Mouse (Mus musculus): ENCODE measurements around the gene Dtd2.

Dtd2 gene

DNA sequence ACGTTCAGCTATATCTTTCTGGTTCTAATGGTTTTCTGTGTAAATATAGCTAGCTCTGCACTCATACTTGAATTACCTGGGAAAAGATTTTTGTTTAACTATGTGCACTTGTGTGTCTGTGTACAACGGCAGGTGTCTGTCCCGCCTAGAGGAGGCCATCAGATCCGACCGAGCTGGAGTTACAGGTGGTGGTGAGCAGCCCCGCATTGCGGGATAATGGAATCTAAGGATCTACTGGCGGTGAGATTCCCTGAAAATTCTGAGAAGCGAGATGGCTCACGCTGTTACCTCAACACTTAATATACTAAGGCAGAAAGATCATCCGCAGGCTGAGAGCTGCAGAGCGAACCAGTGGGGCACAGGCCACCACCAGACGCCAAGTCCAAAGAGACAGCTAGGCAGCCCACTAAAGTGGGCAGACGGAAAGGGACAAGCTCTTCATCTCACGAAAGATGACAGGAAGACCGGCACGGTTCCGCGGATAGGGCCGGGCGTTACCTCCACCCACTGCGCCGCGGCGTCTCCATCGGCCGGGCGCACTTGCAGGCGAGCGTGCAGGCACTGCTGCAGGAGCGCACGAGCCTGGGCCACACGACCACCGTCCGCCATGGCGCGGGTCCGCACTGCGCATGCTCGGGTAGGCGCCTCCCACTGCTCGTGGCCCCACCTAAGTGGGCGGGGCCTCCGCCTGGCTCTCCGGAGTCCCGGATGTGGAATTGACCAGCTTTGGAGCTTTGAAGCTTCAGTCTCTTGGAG, at the start of gene Dtd2:
Gene Dtd2 (minus strand): TSS at position 625 of the 756 bp plus-strand sequence.
- peak; percentile 89 to 91 for DNase-seq

DNA sequence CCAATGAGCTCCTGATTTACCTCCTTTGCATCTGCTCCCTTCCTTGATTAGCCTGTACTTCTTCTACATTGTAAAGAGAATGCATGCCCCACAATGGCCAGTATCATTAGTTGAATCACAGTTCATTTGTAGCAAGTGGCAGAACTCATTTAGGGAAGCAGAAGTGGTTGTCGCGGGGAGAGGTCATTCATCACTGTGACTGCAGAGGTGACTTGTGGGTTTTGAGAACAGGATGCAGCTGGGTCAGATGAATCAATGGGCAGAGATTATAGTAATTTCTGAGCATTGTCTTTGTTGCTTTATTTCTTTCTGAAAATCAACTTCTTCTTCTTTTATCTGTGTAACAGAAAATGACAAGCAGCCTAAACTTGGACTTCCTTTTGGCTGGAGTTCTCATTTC, 43.0 kb upstream of the Dtd2 start:
- DNase-seq = no peak

DNA sequence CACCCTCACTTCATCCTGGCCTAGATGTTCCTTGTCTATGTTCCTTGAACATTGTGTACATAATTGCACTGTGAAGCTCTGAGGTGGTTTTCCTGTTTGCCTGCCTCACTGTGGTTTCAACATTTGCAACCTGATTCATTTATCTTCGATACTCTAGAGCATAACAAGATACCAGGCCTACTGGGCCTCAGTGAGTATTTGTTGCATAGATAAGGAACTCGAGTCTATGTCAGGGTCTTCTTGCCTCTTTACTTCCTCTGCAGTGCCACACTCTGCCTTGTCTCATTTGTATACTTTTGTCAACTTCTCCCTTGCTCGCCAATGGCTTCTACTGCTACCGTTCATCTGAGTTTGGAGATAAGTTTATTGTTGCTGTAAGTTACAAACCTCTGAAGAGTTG, 40.1 kb upstream of the Dtd2 start:
- no peak for DNase-seq

DNA sequence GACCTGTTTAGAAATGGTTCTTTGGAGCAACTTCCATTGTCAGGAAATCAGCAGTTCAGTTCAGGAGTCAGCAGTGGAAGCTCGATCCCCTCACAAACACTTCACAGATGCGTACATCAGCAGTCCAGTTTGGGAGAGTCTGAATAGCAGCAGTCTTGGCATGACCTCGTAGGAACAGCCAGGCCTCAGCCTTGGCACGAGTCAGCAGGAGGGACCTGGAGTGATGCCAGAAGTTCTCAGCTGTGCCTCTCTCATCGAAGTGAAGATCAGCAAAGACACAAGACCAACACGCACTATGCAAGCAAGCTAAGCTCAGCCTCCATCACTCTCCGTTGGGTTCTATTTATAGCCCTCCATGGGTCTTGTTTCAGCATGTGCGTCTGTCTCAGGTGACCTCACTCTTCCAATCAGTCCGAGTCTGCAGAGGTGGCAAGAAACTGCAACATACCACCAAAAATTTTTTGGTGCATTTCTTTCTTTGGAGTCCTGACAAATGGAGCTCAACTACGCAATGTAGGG, 36.6 kb upstream of the Dtd2 start:
- DNase-seq = peak in 1 of 2 experiments; percentile 10

DNA sequence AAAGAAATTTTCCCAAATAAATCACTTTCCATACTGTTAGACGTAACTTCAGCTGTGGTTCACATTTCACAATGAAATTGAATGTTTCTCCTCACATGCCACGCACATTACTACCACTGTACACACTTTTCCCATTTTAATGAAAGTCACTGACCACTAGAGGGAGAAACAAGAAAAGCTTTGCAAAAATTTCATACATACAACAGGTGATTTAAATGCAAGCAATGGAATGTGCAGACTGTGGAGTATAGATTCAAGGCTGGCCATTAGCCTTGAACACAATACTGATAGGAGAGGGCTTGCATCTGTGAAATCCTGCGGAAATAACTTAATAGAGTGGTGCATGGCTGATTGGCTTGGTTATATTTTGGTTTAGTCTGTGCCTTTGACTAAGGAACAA, 32.1 kb upstream of the Dtd2 start:
- peak in 1 of 2 experiments; percentile 8 for DNase-seq

DNA sequence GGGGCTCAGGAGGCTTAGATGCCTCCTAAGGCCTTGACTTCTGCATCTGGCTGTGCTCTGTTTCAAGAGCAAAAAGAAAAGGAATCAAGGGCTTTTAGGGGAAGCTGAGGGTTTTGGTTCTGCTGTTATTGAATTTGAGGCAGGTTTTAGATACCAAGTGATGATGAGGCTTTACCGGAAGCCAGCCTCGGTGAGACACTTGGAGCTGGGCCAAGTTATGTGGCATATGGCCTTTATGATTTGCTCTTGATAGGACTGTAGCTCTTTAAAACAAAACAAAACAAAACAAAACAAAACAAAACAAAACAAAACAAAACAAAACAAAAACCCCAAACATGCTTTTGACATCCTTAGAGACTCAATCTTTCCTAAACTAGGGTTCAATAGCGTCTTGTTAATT, 28.7 kb upstream of the Dtd2 start:
- no peak for DNase-seq

DNA sequence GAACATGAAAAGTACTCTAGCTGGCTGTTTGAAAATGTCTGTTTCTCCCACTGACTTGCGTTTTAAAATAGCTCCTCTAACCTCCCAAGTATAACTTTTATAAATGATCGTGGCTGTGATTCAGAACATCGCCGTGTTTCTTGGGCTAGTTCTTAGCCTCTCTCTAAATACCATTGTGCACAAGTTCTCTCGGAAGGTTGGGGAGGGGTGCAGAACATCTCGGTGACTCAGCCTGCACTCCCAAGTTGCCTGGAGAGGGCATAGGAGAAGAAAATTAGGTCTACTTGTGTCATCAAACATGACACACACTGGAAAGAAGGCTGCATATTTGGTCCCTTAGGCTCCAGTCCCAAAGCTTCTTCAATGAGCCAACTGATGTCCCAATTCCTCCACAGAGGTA, 26.0 kb upstream of the Dtd2 start:
- DNase-seq = no peak

DNA sequence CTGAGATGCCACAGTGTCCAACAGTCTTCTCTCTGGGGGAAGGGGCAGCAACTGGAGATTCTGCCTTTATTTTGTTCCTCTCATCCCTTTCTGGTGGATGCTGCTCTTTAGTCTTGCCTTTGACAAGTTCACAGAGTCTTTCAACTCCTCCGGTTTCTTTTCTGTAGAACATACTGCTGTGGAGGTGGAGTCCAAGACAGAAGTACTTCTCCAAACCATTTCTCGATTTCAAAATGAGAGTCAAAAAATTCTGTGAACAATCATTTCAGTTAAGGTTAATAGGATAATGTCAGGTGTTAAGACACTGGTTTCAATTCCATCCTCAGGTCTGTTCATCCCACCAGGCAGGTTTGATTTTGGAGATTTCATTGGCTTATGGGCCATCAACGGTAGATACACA, 21.7 kb upstream of the Dtd2 start, which contains the start of gene Gpr33:
Gene Gpr33 (minus strand): TSS at position 101 of the 400 bp plus-strand sequence.
- no peak for DNase-seq

DNA sequence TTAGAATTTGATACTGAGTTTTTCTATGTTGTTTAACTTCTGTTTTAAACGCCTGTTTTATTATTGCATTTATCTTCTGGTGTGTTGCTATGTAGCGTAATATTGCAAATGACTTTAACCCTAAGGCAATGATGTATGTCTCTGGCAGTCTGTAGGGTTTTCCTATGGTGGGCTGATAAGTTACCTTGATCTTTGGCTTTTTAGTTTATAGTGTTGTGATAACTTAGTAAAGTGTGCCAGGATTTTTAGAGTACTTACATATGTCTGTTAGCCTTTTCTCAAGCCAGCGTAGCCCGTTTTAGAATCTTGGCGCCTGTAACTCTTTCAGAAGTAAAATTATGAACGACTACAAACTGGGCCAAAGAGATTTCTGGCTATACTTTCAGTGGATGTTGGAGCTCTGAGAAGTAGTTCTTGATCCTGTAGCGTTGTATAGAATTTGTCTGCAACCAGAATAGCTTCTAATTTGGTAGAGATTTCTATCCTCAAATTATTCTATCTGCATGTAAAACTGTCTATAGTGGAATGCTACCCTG, 8.3 kb upstream of the Dtd2 start:
- DNase-seq = no peak

DNA sequence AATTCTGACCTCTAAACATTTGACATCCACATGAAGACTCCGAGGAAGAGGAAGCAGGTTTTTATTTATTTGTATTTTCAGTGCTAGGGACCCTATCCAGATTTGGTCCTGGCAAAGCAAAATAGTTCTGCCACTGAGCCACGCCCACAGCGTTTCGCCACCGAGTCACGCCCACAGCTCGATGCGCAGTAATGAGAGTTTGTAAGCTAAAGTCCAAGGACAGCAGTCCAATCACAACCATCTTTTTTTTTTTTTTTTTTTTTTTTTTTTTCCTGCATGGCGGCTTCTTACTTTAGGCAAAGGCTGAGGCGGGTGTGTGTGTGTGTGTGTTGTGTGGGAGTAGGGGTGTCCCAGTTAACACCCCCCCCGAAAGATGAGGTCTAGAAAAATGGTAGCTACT, 7.7 kb upstream of the Dtd2 start:
- no peak for DNase-seq

DNA sequence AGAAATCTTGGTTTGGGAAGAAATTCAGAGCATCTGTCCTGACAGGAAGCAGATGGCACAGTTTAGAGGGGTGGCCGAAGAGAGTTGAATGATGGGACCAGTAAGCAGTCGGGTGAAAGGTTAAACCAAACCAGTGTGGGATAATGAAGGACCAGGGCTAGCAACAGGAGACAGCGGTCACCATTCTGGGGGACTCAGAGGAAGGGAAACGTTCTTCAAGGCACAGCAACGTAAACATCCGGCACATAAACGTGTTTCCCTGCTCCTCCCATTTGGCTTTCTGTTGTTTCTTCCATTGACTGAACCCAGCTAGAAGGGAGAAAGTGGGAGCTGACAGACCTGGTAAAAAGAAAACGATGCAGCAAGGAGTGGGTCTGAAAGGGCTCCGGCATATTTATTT, 7.0 kb upstream of the Dtd2 start:
- no peak for DNase-seq

DNA sequence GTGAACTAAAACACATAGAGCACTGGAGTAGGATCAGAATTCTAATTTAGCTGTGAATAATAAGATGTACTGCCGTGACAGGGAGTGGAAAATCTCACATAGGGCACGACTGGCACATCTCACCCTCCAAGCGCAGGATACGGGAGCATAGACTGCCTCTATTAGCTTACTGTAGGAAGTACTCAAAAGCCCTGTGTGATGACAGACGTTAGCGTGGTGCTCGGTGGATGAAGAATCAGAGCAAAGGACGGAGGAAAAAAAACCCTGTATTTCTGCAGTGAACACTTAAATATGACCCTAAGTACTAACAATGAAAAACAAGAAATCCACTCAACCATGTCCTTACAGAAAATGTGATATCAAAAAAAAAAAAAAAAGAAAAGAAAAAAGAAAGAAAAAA, 5.9 kb upstream of the Dtd2 start:
- no peak for DNase-seq

DNA sequence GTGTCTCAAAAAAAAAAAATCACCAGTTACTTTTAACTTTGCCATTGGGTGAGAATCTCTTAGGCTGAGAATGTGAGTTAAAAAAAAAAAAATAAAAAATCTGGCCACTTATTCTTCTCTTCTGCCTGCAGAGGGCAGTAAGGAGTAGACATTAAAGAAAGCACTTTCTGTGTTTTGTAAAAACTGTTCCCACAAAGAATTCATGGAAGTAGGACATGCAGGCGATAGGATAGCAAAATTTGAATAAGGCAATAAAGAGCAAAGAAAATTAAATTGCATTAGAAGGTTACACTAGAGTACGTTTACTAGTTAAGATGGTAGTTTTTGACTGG, 4.3 kb upstream of the Dtd2 start:
- peak in 1 of 2 experiments; percentile 9 for DNase-seq

DNA sequence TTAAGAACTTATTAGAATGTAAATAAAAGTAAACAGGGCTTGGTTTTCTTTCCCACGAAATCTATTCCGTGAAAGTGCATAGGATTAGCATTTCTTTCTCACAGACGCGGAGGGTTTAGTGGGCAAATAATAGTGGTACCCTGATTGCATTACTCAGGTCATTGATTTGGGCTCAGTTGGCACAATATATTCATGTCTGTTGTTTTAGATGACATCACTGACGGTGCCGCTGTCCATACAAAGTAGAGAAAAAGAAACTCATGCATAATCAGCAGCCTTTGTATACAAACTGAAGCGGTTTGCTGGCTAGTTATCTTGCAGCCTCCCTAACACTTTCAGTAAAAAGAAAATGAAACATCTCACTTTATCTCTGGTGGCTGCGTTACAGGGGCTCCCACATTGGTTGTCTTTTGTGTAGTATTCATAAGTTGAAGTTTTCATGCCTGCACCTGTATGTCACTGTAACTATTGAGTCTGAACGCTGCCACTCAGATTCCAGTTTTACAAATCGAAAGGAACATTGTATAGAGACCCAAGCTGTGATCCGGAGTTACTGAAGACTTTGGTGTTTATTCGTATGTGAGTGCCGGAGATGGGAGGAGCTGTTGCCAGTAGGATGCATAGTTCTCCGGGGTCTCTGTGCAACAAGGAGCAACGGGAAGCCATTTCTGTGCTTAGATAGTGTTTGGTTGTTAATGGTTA, 3.8 kb upstream of the Dtd2 start:
- no peak for DNase-seq

DNA sequence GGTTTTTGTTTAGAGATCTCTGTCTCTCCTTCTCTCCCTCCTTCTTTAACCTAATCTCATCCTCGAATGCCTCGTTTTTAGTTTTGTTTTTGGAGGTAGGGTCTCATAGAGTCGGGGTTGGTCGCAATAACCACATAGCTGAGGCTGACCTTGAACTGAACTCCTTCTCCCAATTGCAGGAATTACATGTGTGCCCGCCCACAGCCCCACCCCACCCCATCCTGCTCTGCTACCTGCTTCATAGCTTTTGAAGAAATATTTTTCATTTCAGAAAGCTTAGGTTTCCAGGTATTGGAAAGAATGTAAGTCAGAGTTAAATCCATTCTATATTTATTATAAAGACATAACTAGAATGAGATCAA, 313 bp upstream of the Dtd2 start:
- DNase-seq = no peak

DNA sequence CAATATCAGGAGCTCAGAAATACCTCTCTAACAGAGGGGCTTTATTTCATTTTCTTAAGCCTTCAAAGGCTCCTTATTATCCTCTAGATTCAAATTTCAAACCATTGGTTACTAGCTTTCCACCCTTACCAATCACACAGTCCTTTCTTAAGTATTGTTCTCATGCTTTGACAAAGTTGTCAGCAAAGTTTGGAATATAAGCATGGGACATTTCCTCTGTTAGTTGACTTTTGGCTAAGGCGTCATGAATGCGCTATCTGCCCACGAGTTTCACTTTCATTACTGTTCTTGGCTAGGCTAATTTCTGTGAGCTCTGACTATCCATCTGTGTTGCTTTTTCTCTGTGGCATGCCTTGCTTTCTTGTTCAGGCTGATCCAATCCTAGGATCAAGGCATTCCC, 3.6 kb downstream of the Dtd2 start:
- no peak for DNase-seq

DNA sequence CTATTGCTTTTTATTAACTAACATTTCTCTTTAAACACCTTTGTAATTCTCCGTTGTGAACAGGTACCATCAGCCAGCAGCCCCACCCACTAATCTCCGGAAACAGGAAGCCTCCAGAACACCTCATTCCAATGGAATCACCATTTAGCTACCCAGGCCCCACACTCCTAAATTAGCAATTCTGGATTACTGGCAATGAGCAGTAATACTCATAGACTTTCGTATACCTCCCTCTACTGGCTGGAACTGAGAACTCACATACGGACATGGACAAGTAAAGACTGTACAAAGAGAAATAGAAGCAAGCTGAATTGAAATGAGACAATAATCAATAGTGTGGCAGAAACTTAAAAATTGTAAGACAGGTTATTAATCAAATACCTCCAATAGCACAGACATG, 4.8 kb downstream of the Dtd2 start:
- DNase-seq = peak; percentile 61 to 72

DNA sequence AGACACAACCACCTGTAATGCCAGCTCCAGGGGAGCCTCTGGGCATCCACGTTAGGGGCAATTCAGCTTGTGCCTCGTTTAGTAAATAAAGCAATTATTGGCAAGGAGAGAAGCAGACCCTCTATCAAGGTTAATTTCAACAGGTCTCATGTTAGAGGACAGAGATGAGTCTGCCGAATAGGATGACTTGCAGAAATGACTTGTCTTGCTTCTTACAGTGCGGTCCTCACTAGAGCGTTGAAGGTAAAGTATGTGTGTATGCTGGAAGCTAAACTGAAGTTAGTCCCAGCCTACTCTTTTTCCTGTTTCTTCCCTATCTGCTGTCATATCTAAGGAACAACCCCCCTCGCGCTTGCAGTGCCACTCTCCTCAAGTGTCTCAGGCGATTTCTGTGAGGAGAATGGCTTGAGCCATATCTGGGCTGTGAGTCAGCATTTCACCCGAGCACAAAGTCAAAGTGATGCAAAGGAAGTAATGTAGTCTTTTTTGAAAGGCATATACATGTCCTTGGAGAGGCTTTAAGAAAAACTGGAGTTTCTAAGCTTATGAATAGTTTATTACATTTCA, 7.9 kb downstream of the Dtd2 start:
- no peak for DNase-seq

DNA sequence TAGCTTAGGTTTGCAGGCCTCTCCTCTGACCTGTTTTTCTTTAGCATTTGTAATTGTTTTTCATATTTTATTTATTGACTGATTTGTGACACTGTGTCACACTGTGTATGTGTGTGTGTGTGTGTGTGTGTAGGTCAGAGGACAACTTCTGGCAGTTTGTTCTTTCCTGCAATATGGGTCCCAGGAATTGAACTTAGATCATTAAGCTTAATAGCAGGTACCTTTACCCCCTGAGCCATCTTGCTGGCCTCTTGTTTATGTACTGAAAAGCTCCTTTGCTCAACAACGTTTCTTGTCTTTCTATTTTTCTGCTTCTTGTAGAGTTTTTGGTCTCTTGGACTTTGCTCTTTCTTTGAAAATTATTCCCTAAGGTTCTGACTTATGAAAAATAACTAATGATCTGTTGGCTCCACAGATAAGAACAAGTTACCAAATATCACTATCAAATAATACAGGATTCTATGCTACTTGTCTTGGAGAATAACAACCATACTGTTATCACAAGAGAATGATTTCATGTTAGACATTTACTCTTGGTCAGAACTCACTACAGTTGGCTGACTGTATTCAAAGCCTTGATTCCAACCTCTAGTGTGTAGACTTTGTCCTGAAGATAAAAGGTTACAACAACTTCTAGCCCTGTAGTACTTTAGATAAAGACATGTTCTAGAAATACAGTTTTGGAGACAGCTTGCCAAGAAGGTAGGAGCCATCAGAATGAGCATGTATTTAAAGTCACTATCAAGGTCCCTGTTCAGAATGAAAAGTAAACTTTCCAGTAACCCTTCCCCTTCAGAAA, 10.4 kb downstream of the Dtd2 start:
- no peak for DNase-seq

DNA sequence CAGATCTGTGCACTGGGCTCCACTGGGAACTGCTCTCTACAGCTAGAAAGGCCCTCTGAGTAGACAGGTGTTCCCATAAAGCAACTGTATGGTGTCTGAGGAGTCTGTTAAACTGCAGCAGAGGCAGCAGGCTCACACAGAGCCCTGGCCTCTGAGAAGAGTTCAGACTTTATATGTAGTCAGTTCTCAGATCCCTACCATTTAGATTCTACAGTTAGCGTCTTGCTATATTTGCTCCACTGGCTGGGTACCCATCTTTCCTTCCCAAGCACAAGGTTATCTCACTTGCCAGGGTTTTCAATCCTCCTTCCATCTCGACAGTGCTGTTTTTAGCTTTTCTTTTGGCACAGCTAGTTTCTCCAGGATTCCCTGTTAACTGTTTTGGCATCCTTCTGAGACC, 15.7 kb downstream of the Dtd2 start:
- no peak for DNase-seq

DNA sequence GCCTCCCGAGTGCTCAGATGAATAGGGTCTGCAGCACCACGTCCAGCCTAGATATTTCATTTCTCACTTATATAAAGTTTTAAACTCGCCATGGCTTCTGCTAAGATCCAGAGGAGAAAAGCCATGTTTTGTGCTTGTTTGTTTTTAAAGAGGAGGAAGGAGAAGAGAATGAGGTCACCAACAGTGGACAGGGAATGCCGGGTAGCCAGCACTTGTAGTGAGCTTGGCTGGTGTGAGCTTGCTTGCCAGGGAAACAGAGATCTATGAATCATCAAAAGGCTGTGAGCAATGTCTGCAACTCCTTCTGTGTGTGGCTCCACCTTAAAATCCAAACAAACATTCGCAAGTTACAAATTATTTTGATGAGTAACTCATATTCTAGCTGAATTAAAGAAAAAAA, 17.8 kb downstream of the Dtd2 start:
- no peak for DNase-seq

DNA sequence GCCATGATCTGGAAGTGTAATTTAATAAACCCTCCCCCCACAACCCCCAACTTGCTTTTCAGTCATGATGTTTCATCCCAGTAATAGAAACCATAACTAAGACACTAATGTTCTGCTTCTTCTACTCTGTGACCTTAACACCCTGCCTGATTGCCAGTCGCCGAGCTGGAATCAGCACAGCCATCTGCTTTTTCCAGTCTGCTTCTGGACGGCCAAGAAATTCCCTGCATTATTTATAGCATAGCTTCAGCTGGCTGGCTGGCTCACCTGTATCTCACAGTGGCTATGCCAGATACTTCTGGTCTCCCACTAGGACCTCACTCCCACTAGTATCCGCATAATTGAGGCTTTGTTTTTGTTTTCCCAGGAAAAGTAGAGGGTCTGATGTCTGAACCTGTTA, 20.5 kb downstream of the Dtd2 start:
- DNase-seq = no peak

DNA sequence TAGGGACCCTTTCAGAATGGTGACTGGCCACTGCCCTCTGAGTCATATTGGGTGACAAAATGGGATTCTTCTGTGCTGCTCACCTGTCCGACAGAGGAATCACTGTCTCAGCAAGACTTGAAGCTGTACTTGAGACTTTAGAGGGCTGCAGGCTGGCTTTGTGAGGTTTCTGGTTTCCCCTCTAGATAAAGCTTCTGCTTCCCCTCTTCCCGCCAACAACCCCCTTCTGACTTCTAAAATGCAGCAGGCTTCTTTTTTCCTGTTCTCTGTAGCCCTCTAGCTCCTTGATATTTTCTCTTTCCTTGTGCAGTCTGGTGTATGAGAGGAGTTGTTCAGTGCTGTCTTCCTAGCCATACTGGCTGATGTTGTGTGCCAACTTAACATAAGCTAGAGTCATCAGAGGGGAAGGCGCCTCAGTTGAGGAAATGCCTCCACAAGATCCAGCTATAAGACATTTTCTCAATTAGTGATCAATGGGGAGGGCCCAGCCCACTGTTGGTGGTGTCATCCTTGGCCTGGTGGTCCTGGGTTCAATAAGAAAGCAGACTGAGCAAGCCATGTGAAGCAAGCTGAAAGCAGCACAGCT, 21.0 kb downstream of the Dtd2 start:
- no peak for DNase-seq
